Mouse (Mus musculus) thymus, adult 2 months (tissue): Measurements from ENCODE around the gene Gm10521.

Experiments
- CTCF ChIP-seq: fragments of 200-500 bp; IDR thresholded peaks from 2 replicates; pipeline ENCODE4 v1.5.1; 2012; ENCODE audit warnings: mild to moderate bottlenecking, control low read depth, low read length, moderate library complexity, borderline replicate concordance; ENCODE audit not compliant: control insufficient read depth, poor library complexity, insufficient read depth; ENCODE audit errors: extremely low read depth
- POLR2A ChIP-seq: fragments of 200-500 bp; IDR thresholded peaks from 2 replicates; pipeline ENCODE4 v1.6.1; 2012; ENCODE audit warnings: mild to moderate bottlenecking, low read length, control low read depth, moderate library complexity; ENCODE audit not compliant: control insufficient read depth, poor library complexity, insufficient read depth; ENCODE audit errors: extremely low read depth

GRCm38 (mm10) chr1:171849454-171849853, 46.0 kb upstream of the Gm10521 start:
- TF ChIP-seq POLR2A = no peak
- TF ChIP-seq CTCF = no peak
